Comparison of ENCODE assay signal across 11 mouse cellular contexts in the genomic region with DNA sequence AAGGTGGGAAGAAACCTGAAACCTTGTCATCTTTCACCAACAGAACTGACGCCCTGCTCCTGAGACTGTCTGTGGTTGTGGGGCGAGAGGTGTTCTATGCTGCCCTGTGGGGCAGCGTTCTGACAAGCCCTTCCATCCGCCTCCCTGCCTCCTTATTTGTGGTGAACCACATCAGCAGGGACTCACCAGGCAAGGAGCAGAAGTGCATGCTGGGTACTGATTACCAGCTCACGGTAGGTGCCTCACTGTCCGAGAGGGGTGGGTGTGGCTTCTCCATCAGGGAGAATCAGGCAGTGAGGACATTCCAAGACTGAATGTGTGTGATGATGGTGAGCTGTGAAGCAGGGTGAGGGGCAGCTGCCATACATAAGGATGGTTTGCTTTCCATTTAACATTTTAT.
"Had no signal": no experiment of that assay in that cellular context is flagged by ENCODE, and none has a peak within 500 bp of the region (broad histone marks: within the 10 kb centered on the region; RNA-seq: fewer than 3 reads in every experiment).

No protein-coding gene starts in this region.

- H3K4me2 ChIP-seq: limb, embryonic 13.5 days; lung, embryonic 15.5 days; midbrain, embryonic 11.5 days had no signal

- ATAC-seq: intestine, postnatal 0 days; liver, postnatal 0 days had no signal

- H3K4me3 ChIP-seq: limb, embryonic 10.5 days; limb, embryonic 13.5 days; lung, embryonic 15.5 days had no signal

- DNase-seq: liver, postnatal 0 days; right cerebral cortex, adult 18-20 months; right cerebral cortex, postnatal 14 days had no signal

- H3K9ac ChIP-seq: limb, embryonic 13.5 days; liver, embryonic 14.5 days; liver, postnatal 0 days; lung, embryonic 15.5 days had no signal

- H3K4me1 ChIP-seq: limb, embryonic 13.5 days had no signal

- H3K36me3 ChIP-seq: limb, embryonic 10.5 days; lung, embryonic 15.5 days had no signal

- H3K9me3 ChIP-seq: limb, embryonic 10.5 days; limb, embryonic 13.5 days; lung, embryonic 15.5 days had no signal

- H3K27me3 ChIP-seq: limb, embryonic 13.5 days; lung, embryonic 15.5 days had no signal

- H3K27ac ChIP-seq: kidney, postnatal 0 days; limb, embryonic 10.5 days; limb, embryonic 13.5 days; liver, embryonic 14.5 days; lung, embryonic 15.5 days; stomach, postnatal 0 days had no signal
